Mouse (Mus musculus) ES-E14 (cell line): ENCODE measurements around the gene Gm13272. TPM values are rescaled to one million over a fixed set of nuclear protein-coding genes. Genes with fewer than 3 reads are reported as not detected.
"Not testable (repeated sequence)": the region's sequence is repeated elsewhere in the genome, so short reads cannot be mapped to it uniquely, and the experiment has no call there.

ENCODE experiments used
- DNase-seq: peaks from one replicate; pipeline ENCODE4 v3.0.0-alpha.2; 2013; ENCODE audit warnings: low read depth, low spot score
- H3K27ac ChIP-seq: 2 replicates; pipeline ENCODE4 v1.5.1; 2012; ENCODE audit warnings: low read depth, mild to moderate bottlenecking, low read length, moderate library complexity, mixed read lengths; ENCODE audit not compliant: poor library complexity, insufficient read depth, severe bottlenecking
- H3K36me3 ChIP-seq: 2 replicates; pipeline ENCODE4 v1.6.1; 2012; ENCODE audit warnings: mild to moderate bottlenecking, low read length, moderate library complexity, mixed read lengths; ENCODE audit not compliant: control insufficient read depth, poor library complexity, insufficient read depth, severe bottlenecking
- H3K4me1 ChIP-seq, 2 experiments: fragments of 150-350 bp in 1 of 2; sonication (generic) in 1 of 2; 2 replicates each; pipeline ENCODE4 v1.6.1; 2012; ENCODE audit warnings: low read length in 2 of 2, mild to moderate bottlenecking in 1 of 2, mixed read lengths in 1 of 2; ENCODE audit not compliant: control insufficient read depth in 2 of 2, insufficient read depth in 2 of 2, poor library complexity in 1 of 2
- H3K4me3 ChIP-seq, 2 experiments: fragments of 150-350 bp in 1 of 2; sonication (generic) in 1 of 2; 2 replicates each; pipeline ENCODE4 v1.5.1; 2012; ENCODE audit warnings: low read length in 2 of 2, low read depth in 1 of 2, mild to moderate bottlenecking in 1 of 2, mixed read lengths in 1 of 2; ENCODE audit not compliant: insufficient read depth in 1 of 2, poor library complexity in 1 of 2, severe bottlenecking in 1 of 2
- H3K9ac ChIP-seq: 2 replicates; pipeline ENCODE4 v1.6.1; 2012; ENCODE audit warnings: low read depth, mild to moderate bottlenecking, low read length, mixed read lengths; ENCODE audit not compliant: poor library complexity, insufficient read depth, severe bottlenecking
- H3K9me3 ChIP-seq: fragments of 150-350 bp; sonication (generic); 2 replicates; pipeline ENCODE4 v1.6.1; 2012; ENCODE audit warnings: low read depth, mild to moderate bottlenecking, low read length; ENCODE audit not compliant: control insufficient read depth, insufficient read depth
- in situ Hi-C, 2 experiments: fragments of 600-800 bp; cut with MboI; formaldehyde crosslinking; loops; one replicate each; pipeline ENCODE4 v1.15.1; 2025; ENCODE audit warnings: low sequenced_read_pairs in 2 of 2, inconsistent platforms in 1 of 2; ENCODE audit not compliant: unreplicated experiment in 2 of 2
- total RNA-seq: library from RNA; depleted of rRNA; stranded (reverse); fragments of 300-350 nt; gene quantifications from 2 replicates; pipeline ENCODE4 v1.2.3, GENCODE M21; 2012

The Gm13272 gene
- total RNA-seq, 1 experiment = not detected

DNA sequence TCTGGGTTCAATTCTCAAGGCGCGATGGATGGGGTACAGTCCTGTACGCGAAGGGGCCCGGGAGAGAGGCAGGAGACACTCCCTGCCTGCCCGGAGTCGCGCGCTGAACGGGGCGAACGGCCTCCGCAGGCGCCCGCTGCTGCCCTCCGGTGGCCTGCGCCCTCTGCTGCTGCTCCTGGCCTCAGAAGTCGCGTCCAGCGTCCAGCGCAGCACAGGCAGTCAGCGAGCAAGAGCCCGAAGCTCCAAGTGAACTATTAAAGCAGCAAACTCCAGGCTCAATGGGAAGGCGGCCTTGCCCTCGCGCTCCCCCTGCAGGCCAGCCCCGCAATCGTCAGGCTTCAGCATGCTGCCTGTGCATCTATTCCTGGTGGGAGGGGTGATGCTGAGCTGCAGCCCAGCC, 19.2 kb upstream of the Gm13272 start:
- H3K27ac ChIP-seq, H3K36me3 ChIP-seq, H3K9me3 ChIP-seq, in situ Hi-C loops, DNase-seq, H3K9ac ChIP-seq, H3K4me1 ChIP-seq, H3K4me3 ChIP-seq: not testable (repeated sequence)

DNA sequence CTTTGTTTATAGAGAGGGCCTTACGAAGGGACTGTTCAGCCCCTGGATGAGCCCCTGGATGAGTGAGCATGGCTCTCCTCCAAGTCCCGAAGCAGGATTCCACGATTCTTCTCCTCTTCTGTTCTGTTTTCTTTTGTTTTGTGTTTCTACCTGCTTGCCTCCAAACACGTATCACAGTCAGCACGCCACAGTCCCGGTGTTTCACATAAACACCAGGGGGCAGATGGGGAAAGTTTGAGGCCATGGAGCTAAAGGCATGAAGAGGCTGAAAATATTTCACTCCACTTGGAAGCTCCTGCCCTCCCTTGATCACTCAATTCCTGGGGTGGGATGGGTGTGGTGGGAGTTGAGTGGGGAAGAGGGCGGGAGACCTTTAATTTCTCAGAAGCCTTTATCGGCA, 17.9 kb upstream of the Gm13272 start:
- H3K27ac ChIP-seq, H3K4me3 ChIP-seq, H3K36me3 ChIP-seq, DNase-seq, H3K9me3 ChIP-seq, H3K4me1 ChIP-seq, in situ Hi-C loops, H3K9ac ChIP-seq: not testable (repeated sequence)

DNA sequence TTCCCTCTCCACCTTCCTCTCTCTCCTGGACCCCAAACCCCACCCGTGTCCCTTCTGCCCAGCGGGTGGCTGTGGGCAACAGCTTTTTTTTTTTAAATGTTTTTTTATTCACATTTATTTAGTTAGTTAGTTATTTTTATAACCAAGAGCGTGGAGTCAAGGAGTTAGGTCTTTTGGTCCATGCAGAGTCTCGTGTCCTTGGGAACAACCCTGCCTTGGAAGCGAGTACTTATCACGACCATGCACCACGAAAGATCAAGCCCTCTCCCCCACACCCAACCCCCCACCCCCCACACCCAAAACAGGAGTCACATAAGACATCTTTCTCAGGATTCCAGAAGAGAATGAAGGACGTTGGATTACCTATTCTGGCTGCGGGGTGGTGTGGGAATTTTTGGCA, 17.3 kb upstream of the Gm13272 start:
- H3K36me3 ChIP-seq, H3K27ac ChIP-seq, H3K9me3 ChIP-seq, in situ Hi-C loops, H3K4me1 ChIP-seq, H3K9ac ChIP-seq, DNase-seq, H3K4me3 ChIP-seq: not testable (repeated sequence)

DNA sequence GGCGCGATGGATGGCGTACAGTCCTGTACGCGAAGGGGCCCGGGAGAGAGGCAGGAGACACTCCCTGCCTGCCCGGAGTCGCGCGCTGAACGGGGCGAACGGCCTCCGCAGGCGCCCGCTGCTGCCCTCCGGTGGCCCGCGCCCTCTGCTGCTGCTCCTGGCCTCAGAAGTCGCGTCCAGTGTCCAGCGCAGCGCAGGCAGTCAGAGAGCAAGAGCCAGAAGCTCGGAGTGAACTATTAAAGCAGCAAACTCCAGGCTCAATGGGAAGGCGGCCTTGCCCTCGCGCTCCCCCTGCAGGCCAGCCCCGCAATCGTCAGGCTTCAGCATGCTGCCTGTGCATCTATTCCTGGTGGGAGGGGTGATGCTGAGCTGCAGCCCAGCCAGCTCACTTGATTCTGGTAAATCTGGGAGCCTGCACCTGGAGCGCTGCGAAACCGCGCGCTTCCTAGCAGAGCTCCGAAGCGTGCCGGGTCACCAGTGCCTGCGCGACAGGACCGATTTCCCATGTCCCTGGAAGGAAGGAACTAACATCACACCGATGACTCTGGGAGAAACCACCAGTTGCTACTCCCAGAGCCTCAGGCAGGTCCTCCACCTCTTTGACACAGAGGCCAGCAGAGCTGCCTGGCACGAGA, 16.1 kb upstream of the Gm13272 start:
- not testable (repeated sequence) for H3K9ac ChIP-seq

DNA sequence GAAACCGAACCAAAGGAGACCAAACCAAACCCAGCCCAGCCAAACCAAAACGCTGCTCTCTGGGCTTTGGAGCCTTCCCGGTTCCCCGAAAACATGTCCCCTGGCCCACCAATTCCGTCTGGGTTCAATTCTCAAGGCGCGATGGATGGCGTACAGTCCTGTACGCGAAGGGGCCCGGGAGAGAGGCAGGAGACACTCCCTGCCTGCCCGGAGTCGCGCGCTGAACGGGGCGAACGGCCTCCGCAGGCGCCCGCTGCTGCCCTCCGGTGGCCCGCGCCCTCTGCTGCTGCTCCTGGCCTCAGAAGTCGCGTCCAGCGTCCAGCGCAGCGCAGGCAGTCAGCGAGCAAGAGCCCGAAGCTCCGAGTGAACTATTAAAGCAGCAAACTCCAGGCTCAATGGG, 6.1 kb upstream of the Gm13272 start, which contains the start of gene Gm13290:
Gm13290 (plus strand) TSS at position 301 of the 400 bp plus-strand sequence.
- H3K4me3 ChIP-seq, H3K9ac ChIP-seq, DNase-seq, H3K9me3 ChIP-seq, H3K4me1 ChIP-seq, in situ Hi-C loops, H3K27ac ChIP-seq, H3K36me3 ChIP-seq: not testable (repeated sequence)

More for the DNA sequence above, 16.1 kb upstream of the Gm13272 start:
- H3K36me3 ChIP-seq, in situ Hi-C loops, H3K4me1 ChIP-seq, H3K9me3 ChIP-seq, DNase-seq, H3K27ac ChIP-seq: not testable (repeated sequence)
- peak overlapping the region in 1 of 2 experiments; percentile 34; a peak in 1 of 4 replicates for H3K4me3 ChIP-seq

DNA sequence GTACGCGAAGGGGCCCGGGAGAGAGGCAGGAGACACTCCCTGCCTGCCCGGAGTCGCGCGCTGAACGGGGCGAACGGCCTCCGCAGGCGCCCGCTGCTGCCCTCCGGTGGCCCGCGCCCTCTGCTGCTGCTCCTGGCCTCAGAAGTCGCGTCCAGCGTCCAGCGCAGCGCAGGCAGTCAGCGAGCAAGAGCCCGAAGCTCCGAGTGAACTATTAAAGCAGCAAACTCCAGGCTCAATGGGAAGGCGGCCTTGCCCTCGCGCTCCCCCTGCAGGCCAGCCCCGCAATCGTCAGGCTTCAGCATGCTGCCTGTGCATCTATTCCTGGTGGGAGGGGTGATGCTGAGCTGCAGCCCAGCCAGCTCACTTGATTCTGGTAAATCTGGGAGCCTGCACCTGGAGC, 3.0 kb upstream of the Gm13272 start, which contains the start of gene Gm13289:
Gm13289 (plus strand) TSS at position 301 of the 400 bp plus-strand sequence.
- H3K27ac ChIP-seq, in situ Hi-C loops, H3K4me3 ChIP-seq, H3K4me1 ChIP-seq, H3K9me3 ChIP-seq, H3K9ac ChIP-seq, H3K36me3 ChIP-seq, DNase-seq: not testable (repeated sequence)

DNA sequence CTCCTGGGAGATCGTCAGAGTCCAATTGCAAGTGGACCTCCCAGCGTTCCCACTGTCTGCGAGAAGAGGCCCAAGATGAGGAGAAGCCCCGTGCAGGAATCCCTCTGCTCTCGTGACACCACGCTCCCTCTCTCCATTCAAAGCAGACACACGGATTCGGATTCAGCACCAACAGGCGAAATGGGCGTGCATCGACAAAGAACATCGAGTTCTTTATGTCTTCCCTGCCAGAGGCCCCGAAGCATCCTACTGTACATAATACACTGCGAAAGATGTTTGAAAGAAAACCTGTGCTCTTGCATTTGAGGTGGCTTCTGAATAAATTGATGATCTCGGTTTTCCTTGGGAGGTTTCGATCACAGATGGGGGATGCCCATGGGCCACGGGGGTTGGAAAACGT, 670 bp downstream of the Gm13272 start:
- H3K4me1 ChIP-seq, H3K27ac ChIP-seq, H3K4me3 ChIP-seq, H3K9ac ChIP-seq, H3K36me3 ChIP-seq, in situ Hi-C loops, H3K9me3 ChIP-seq, DNase-seq: not testable (repeated sequence)

DNA sequence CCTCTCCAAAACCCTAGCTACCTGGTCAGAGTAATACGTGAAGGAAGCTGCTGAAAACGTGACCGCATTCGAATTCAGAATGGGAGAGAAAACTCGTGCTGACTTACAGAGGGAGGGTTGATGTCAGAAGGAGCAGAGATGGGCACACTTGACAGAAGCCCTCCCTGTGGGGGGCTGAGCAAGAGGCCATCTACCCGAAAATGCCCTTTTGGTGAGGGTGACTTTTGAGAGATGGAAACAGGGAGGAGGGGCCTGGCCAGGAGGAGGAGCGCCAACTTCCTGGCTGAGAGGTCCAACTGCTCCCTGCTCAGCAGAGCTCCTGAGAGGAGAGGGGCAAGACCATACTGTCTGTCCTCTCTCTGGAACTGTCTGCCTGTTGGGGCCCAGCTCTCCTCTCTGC, 2.2 kb downstream of the Gm13272 start, which contains the start of gene Ifnz:
Ifnz (plus strand) TSS at position 301 of the 400 bp plus-strand sequence.
- H3K27ac ChIP-seq, DNase-seq, H3K9me3 ChIP-seq, H3K9ac ChIP-seq, H3K4me1 ChIP-seq, in situ Hi-C loops, H3K4me3 ChIP-seq, H3K36me3 ChIP-seq: not testable (repeated sequence)
